Mouse (Mus musculus) heart, adult 2 months (tissue): ENCODE measurements around the gene Macrod2. TPM values are rescaled to one million over a fixed set of nuclear protein-coding genes. Genes with fewer than 3 reads are reported as not detected.

Source experiments
- DNase-seq, 2 experiments: peaks; one replicate each; pipeline ENCODE4 v3.0.0; 2021
- H3K27ac ChIP-seq: fragments of 200-600 bp; 2 replicates; pipeline ENCODE4 v1.8.1; 2022
- H3K27me3 ChIP-seq: fragments of 200-500 bp; 2 replicates; pipeline ENCODE4 v1.6.1; 2012; ENCODE audit warnings: mild to moderate bottlenecking, low read length, inconsistent platforms, mixed read lengths; ENCODE audit not compliant: control insufficient read depth, insufficient read depth
- H3K36me3 ChIP-seq: fragments of 200-500 bp; 2 replicates; pipeline ENCODE4 v1.6.1; 2012; ENCODE audit warnings: low read length, inconsistent platforms; ENCODE audit not compliant: control insufficient read depth, insufficient read depth
- H3K4me1 ChIP-seq: fragments of 200-500 bp; 2 replicates; pipeline ENCODE4 v1.6.1; 2011; ENCODE audit warnings: low read length; ENCODE audit not compliant: control insufficient read depth, insufficient read depth
- H3K4me3 ChIP-seq: fragments of 200-600 bp; 2 replicates; pipeline ENCODE4 v1.8.1; 2022
- H3K79me2 ChIP-seq: fragments of 200-500 bp; replicated peaks from 2 replicates; pipeline ENCODE4 v1.6.1; 2012; ENCODE audit warnings: mild to moderate bottlenecking, inconsistent platforms, low read length, moderate library complexity, mixed read lengths; ENCODE audit not compliant: control insufficient read depth, insufficient read depth
- H3K9ac ChIP-seq: fragments of 200-500 bp; 2 replicates; pipeline ENCODE4 v1.6.1; 2012; ENCODE audit warnings: low read depth, mild to moderate bottlenecking, control low read depth, inconsistent platforms, low read length, mixed read lengths
- CTCF ChIP-seq: fragments of 200-600 bp; IDR thresholded peaks from 2 replicates; pipeline ENCODE4 v1.8.1; 2022; ENCODE audit warnings: antibody characterized with exemption, mild to moderate bottlenecking, moderate library complexity
- EP300 ChIP-seq: fragments of 200-500 bp; IDR thresholded peaks from 2 replicates; pipeline ENCODE4 v1.6.1; 2011; ENCODE audit warnings: low read depth, low read length, control low read depth; ENCODE audit not compliant: insufficient read depth
- POLR2A ChIP-seq: fragments of 200-500 bp; IDR thresholded peaks from 2 replicates; pipeline ENCODE4 v1.6.1; 2011; ENCODE audit warnings: mild to moderate bottlenecking, low read depth, low read length, control low read depth; ENCODE audit not compliant: insufficient read depth
- WGBS: fragments of 180-500 bp; shearing (Covaris S2); methylation state at CpG from one replicate; pipeline ENCODE4 v1.1.7; 2018; 5-methylcytosine and 5-hydroxymethylcytosine counted together
- intact Hi-C: fragments of 180-260 bp; cut with DNase I; formaldehyde crosslinking; loops from one replicate; pipeline ENCODE4 v1.15.1; 2025
- polyA plus RNA-seq: library from polyadenylated mRNA; depleted of rRNA; stranded (reverse); fragments of >200 nt; gene quantifications from 2 replicates; pipeline ENCODE4 v1.2.3, GENCODE M21; 2012
- total RNA-seq, 2 experiments: library from RNA; stranded (reverse); gene quantifications; 2 replicates each; pipeline ENCODE4 v1.2.3; 2021

The Macrod2 gene
- total and polyA plus RNA-seq, 3 experiments = 2.3 to 9.7 (median 8.5) TPM

- no peaks in the 10 kb centered on the region for H3K4me1 ChIP-seq
- no peaks in the 10 kb centered on the region for H3K79me2 ChIP-seq
- 88% methylated on average over 7 of the region's 7 CpGs for whole genome bisulfite sequencing
- H3K4me3 ChIP-seq = no peak overlapping the region
- DNase-seq = no peak
- no peak overlapping the region for H3K9ac ChIP-seq
- intact Hi-C loops = no loop called here
- TF ChIP-seq POLR2A = no peak
- no peak for TF ChIP-seq EP300
- no peak for TF ChIP-seq CTCF
- no peaks in the 10 kb centered on the region for H3K36me3 ChIP-seq
- H3K27me3 ChIP-seq = no peaks in the 10 kb centered on the region
- no peak overlapping the region for H3K27ac ChIP-seq
These were observed 928.9 kb downstream of the Macrod2 start for GRCm38 (mm10) chr2:141323956-141324460.

GRCm38 (mm10) chr2:141327296-141327695 is 932.2 kb downstream of the Macrod2 start:
- no peak overlapping the region for H3K27ac ChIP-seq
- no peaks in the 10 kb centered on the region for H3K79me2 ChIP-seq
- no peaks in the 10 kb centered on the region for H3K4me1 ChIP-seq
- DNase-seq = no peak
- H3K36me3 ChIP-seq = no peaks in the 10 kb centered on the region
- no peaks in the 10 kb centered on the region for H3K27me3 ChIP-seq
- H3K4me3 ChIP-seq = no peak overlapping the region
- intact Hi-C loops = no loop called here
- no peak overlapping the region for H3K9ac ChIP-seq
- 75% methylated on average over 6 of the region's 6 CpGs for WGBS
- no peak for TF ChIP-seq EP300
- no peak for TF ChIP-seq CTCF
- no peak for TF ChIP-seq POLR2A

GRCm38 (mm10) chr2:141337708-141338107 is 942.6 kb downstream of the Macrod2 start:
- H3K9ac ChIP-seq = no peak overlapping the region
- 30% methylated on average over 3 of the region's 3 CpGs for WGBS

GRCm38 (mm10) chr2:141343988-141344535 is 949.0 kb downstream of the Macrod2 start:
- Histone ChIP-seq H3K9ac (no peak overlapping the region), H3K36me3 (no peaks in the 10 kb centered on the region), H3K27me3 (no peaks in the 10 kb centered on the region), H3K4me3 (no peak overlapping the region), H3K4me1 (no peaks in the 10 kb centered on the region), H3K79me2 (no peaks in the 10 kb centered on the region), H3K27ac (no peak overlapping the region)
- 45% methylated on average over 10 of the region's 10 CpGs for WGBS
- intact Hi-C loops = no loop called here
- DNase-seq = no peak
- TF ChIP-seq CTCF (no peak), EP300 (no peak), POLR2A (no peak)

More at GRCm38 (mm10) chr2:141337708-141338107, 942.6 kb downstream of the Macrod2 start:
- no peaks in the 10 kb centered on the region for H3K79me2 ChIP-seq
- no peak for TF ChIP-seq POLR2A
- TF ChIP-seq EP300 = no peak
- no peak for TF ChIP-seq CTCF
- H3K4me1 ChIP-seq = no peaks in the 10 kb centered on the region
- H3K36me3 ChIP-seq = no peaks in the 10 kb centered on the region
- DNase-seq = no peak
- intact Hi-C loops = no loop called here
- no peaks in the 10 kb centered on the region for H3K27me3 ChIP-seq
- no peak overlapping the region for H3K4me3 ChIP-seq
- H3K27ac ChIP-seq = no peak overlapping the region

- no peak for DNase-seq
- TF ChIP-seq POLR2A (no peak), CTCF (no peak), EP300 (no peak)
- WGBS = 67% methylated on average over 2 of the region's 2 CpGs
- H3K79me2 ChIP-seq = no peaks in the 10 kb centered on the region
- H3K27ac ChIP-seq = no peak overlapping the region
- H3K36me3 ChIP-seq = no peaks in the 10 kb centered on the region
- no peaks in the 10 kb centered on the region for H3K4me1 ChIP-seq
- no peak overlapping the region for H3K9ac ChIP-seq
- H3K4me3 ChIP-seq = no peak overlapping the region
- intact Hi-C loops = no loop called here
- H3K27me3 ChIP-seq = no peaks in the 10 kb centered on the region
These were observed 957.5 kb downstream of the Macrod2 start for GRCm38 (mm10) chr2:141352623-141353022.

GRCm38 (mm10) chr2:141388632-141389031 is 993.5 kb downstream of the Macrod2 start:
- 79% methylated on average over 2 of the region's 2 CpGs for WGBS
- no peak overlapping the region for H3K9ac ChIP-seq
- H3K79me2 ChIP-seq = no peaks in the 10 kb centered on the region
- no peak overlapping the region for H3K27ac ChIP-seq
- no peak overlapping the region for H3K4me3 ChIP-seq
- H3K36me3 ChIP-seq = no peaks in the 10 kb centered on the region
- no peaks in the 10 kb centered on the region for H3K27me3 ChIP-seq
- TF ChIP-seq CTCF (no peak), EP300 (no peak)
- intact Hi-C loops = no loop called here
- no peaks in the 10 kb centered on the region for H3K4me1 ChIP-seq
- no peak for DNase-seq
